Comparison of ENCODE assay signal across 8 mouse cellular contexts in the genomic region with DNA sequence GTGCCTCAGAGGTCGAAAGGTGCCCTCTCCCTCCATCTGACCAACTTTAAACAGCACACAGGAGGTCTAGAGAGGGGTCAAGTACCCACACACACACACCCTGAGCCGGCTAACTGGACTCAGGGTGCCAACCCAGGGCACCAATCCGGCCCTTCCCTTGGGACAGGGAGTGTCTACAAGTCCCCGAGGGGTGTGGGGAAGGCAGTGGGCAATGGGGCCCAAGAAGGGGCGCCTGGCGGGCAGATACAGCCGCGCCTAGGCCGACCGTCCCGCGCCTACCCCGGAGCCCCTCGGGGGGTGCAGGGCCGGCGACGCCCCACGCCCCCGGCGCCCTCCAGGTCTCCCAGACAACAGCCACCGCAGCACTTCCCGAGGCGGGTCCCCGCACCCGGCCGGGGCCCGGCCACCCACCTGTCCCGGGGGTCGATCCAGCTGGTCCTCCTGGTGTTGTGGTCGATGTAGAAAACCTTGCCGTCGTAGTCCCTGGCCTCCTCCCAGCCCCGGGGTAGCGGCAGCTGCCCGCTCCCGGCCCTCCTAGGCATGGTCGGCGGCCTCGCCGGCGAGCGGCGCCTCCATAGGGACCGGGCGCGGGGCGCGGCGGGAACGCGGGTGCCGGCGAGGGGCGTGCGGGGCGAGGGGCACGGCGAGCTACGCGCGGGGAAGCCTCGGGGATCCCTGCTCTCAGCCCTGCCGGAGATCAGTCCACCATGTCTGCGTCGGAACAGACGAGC. TPM values are rescaled to one million over a fixed set of nuclear protein-coding genes. Genes with fewer than 3 reads are reported as not detected.
DNase-seq lines count a peak whose midpoint lies in the region; ATAC-seq and TF ChIP-seq lines count a peak whose summit lies in the region.

No protein-coding gene starts in this region.

- H3K36me3 ChIP-seq in heart, embryonic 14.5 days (ENCODE audit: control insufficient read depth, insufficient read depth, low read length), result 0 out of 2 replicates have a peak, but pooled peaks cover 5% of the 10 kb centered on the region
- H3K36me3 ChIP-seq in kidney, postnatal 0 days (ENCODE audit: insufficient read depth, low read length), result no peaks in the 10 kb centered on the region
- H3K36me3 ChIP-seq in stomach, embryonic 15.5 days, result no peaks in the 10 kb centered on the region

- peak overlapping the region; percentile 73 for H3K4me2 ChIP-seq in heart, embryonic 14.5 days (ENCODE audit: low read length)
- H3K4me2 ChIP-seq in kidney, postnatal 0 days (ENCODE audit: low read length), result peak overlapping the region; percentile 66
- peak overlapping the region; percentile 78 for H3K4me2 ChIP-seq in stomach, embryonic 15.5 days

- H3K4me1 ChIP-seq in heart, embryonic 14.5 days (ENCODE audit: control insufficient read depth in 2 of 2, insufficient read depth in 2 of 2, low read length in 2 of 2), result peaks cover 27 to 56% of the 10 kb centered on the region in 2 experiments
- H3K4me1 ChIP-seq in kidney, postnatal 0 days (replicated peaks; ENCODE audit: insufficient read depth, low read length), result peaks cover 25% of the 10 kb centered on the region
- H3K4me1 ChIP-seq in stomach, embryonic 15.5 days, result peaks cover 20% of the 10 kb centered on the region

- no peak for TF ChIP-seq CTCF in kidney, postnatal 0 days (IDR thresholded peaks at IDR 0.05; ENCODE audit: low read depth)

- H3K4me3 ChIP-seq in heart, embryonic 14.5 days (ENCODE audit: control insufficient read depth in 1 of 2, insufficient read depth in 1 of 2, low read depth in 1 of 2, low read length in 2 of 2), result peak overlapping the region; percentile 90 to 99
- peak overlapping the region; percentile 84 for H3K4me3 ChIP-seq in kidney, postnatal 0 days (replicated peaks; ENCODE audit: low read depth, low read length)
- H3K4me3 ChIP-seq in stomach, embryonic 15.5 days (replicated peaks), result peak overlapping the region; percentile 71

- 0% methylated on average over 62 of the region's 66 CpGs for WGBS in heart, embryonic 14.5 days
- WGBS in kidney, postnatal 0 days, result under 1% methylated on average over 55 of the region's 66 CpGs
- under 1% methylated on average over 61 of the region's 66 CpGs for WGBS in stomach, embryonic 15.5 days

- peak; percentile 17; the same call in 1 of the 2 replicates for ATAC-seq in heart, embryonic 14.5 days (ENCODE audit: insufficient number of reproducible peaks, insufficient read depth, low FRiP score, low read depth)
- ATAC-seq in kidney, postnatal 0 days (replicated peaks; ENCODE audit: low FRiP score, low read depth), result peak; percentile 38; the same call in 1 of the 2 replicates
- peak; percentile 16; the same call in 1 of the 2 replicates for ATAC-seq in stomach, embryonic 15.5 days (ENCODE audit: insufficient read depth, low FRiP score, low read depth)

- H3K27me3 ChIP-seq in heart, embryonic 14.5 days (ENCODE audit: control insufficient read depth, insufficient read depth, low read length), result no peaks in the 10 kb centered on the region
- H3K27me3 ChIP-seq in kidney, postnatal 0 days (ENCODE audit: insufficient read depth, low read length), result no peaks in the 10 kb centered on the region
- H3K27me3 ChIP-seq in stomach, embryonic 15.5 days (replicated peaks), result no peaks in the 10 kb centered on the region

- peak; percentile 66 for DNase-seq in adrenal gland, adult 2 months
- DNase-seq in adrenal gland, postnatal 25 days, result no peak
- DNase-seq in thymus, postnatal 0 days (ENCODE audit: low spot score), result peak; percentile 6
- no peak for DNase-seq in thymus, postnatal 4 days
- DNase-seq in kidney, postnatal 0 days (ENCODE audit: low spot score), result peak; percentile 39
- peak; percentile 67 for DNase-seq in lung, postnatal 36 days

- peak overlapping the region; percentile 98 for H3K9ac ChIP-seq in heart, embryonic 14.5 days (ENCODE audit: low read length)
- peak overlapping the region; percentile 98 for H3K9ac ChIP-seq in kidney, postnatal 0 days (ENCODE audit: low read depth, low read length)
- H3K9ac ChIP-seq in stomach, embryonic 15.5 days, result peak overlapping the region; percentile 73

- H3K9me3 ChIP-seq in heart, embryonic 14.5 days (ENCODE audit: control insufficient read depth, low read length), result no peaks in the 10 kb centered on the region
- H3K9me3 ChIP-seq in kidney, postnatal 0 days (replicated peaks; ENCODE audit: low read length), result no peaks in the 10 kb centered on the region
- H3K9me3 ChIP-seq in stomach, embryonic 15.5 days, result no peaks in the 10 kb centered on the region

- H3K27ac ChIP-seq in heart, embryonic 14.5 days (replicated peaks in 1 of 2; ENCODE audit: control insufficient read depth in 1 of 2, insufficient read depth in 1 of 2, low read depth in 2 of 2, low read length in 2 of 2), result peak overlapping the region; percentile 90 to 99
- peak overlapping the region; percentile 93 for H3K27ac ChIP-seq in kidney, postnatal 0 days
- H3K27ac ChIP-seq in stomach, embryonic 15.5 days, result peak overlapping the region; percentile 95

RNA-seq across cellular contexts. Expression of a gene that starts 0.9 kb away (rescaled TPM):
- total RNA-seq in adrenal gland, adult 2 months (2021), result 10 to 100 TPM; 21.9 to 25.7 TPM
- polyA plus RNA-seq in adrenal gland, adult 2 months (2012; rRNA removed), result 13.0 and 13.1 TPM in 2 replicates
- total RNA-seq in adrenal gland, postnatal 25 days (2021), result 23.0 and 27.0 TPM in 2 replicates
- polyA plus RNA-seq in thymus, postnatal 0 days (2015; fragmentation: Nextera tagmentation; extraction: Ambion mirVana), result 1.3 and 1.8 TPM in 2 replicates
- 13.5 and 14.7 TPM in 2 replicates for polyA plus RNA-seq in heart, embryonic 14.5 days (2014; fragmentation: Nextera tagmentation; extraction: Ambion mirVana)
- 18.3 and 19.5 TPM in 2 replicates for polyA plus RNA-seq in kidney, postnatal 0 days (2015; fragmentation: Nextera tagmentation; extraction: Ambion mirVana)
- 10.4 and 10.5 TPM in 2 replicates for polyA plus RNA-seq in stomach, embryonic 15.5 days (2015; fragmentation: Nextera tagmentation; extraction: Ambion mirVana)

Comparison
In these comparisons a context has a peak if more than half of its experiments do, and no peak if none do; other contexts are left out.
1. DNase-seq: peak in adrenal gland, adult 2 months (single experiment), thymus, postnatal 0 days (single experiment), kidney, postnatal 0 days (single experiment) and lung, postnatal 36 days (single experiment); none in adrenal gland, postnatal 25 days (single experiment) and thymus, postnatal 4 days (single experiment).
2. Peak in every context shown above with its lines, with median percentiles within 50 percentile points of each other: ATAC-seq, H3K27ac ChIP-seq, H3K4me2 ChIP-seq, H3K4me3 ChIP-seq and H3K9ac ChIP-seq.